Mouse (Mus musculus) bone marrow, adult 2 months (tissue): ENCODE data around the gene Itprid1.

Source experiments
- CTCF ChIP-seq: fragments of 200-500 bp; IDR thresholded peaks from 2 replicates; pipeline ENCODE4 v1.5.1; 2011; ENCODE audit warnings: low read length, control low read depth; ENCODE audit not compliant: control insufficient read depth, insufficient read depth
- POLR2A ChIP-seq: fragments of 200-500 bp; IDR thresholded peaks from 2 replicates; pipeline ENCODE4 v1.6.1; 2011; ENCODE audit warnings: low read depth, mild to moderate bottlenecking, control low read depth, low read length, borderline replicate concordance; ENCODE audit not compliant: control insufficient read depth

GRCm38 (mm10) chr6:55944709-55945108 is 108.0 kb downstream of the Itprid1 start:
- TF ChIP-seq CTCF (no peak), POLR2A (no peak)
